Comparison of ENCODE assay signal across 8 mouse cellular contexts in the genomic region with DNA sequence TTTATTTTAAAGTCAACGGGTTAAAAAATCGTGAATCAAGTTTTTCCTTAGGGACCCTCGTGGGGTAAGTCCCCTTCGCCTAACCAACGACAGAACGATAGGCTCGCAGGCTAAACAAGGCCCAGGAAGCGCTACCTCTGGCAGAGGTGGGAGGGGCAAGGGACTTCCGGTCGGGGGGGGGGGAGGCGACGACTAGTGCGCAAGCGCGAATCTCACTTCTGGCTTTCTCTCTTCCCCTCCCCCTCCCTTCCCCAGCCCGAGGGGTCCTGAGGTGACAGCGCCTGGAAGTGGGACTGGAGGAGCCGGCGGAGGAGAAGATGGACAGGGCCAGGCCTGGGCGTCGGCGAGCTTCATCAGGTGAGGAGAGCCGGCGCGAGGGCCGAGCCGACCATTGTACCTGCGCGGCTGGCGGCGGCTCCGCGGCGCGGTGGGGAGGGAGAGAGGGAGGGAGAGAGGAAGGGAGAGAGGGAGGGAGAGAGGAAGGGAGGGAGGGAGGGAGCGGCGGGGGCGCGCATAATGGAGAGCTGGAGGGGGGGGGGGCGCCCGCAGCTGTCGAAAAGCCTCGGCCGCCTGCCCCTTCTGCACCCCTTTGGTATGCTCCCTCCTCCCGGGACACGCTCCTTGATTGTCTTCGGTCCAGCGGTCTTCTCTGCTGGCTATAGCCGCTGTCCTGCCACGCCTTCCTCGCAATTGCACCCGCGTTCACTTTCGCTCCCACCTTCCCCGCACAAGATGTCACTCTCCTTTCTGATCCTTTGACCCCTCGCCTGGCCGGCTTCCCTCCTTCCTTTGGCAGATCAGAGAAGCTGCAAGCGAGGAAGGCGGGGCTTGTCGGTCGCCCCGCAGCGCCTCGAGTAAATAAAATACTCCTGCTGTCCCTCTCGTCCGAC. TPM values are rescaled to one million over a fixed set of nuclear protein-coding genes. Genes with fewer than 3 reads are reported as not detected.
DNase-seq lines count a peak whose midpoint lies in the region; ATAC-seq and TF ChIP-seq lines count a peak whose summit lies in the region.

No protein-coding gene starts in this region.

- TF ChIP-seq CTCF in bone marrow macrophage, adult 2 months (IDR thresholded peaks at IDR 0.05; ENCODE audit: low read depth, low read length): no peak
- no peak for TF ChIP-seq CTCF in spleen, adult 2 months (IDR thresholded peaks at IDR 0.05; ENCODE audit: extremely low read depth, insufficient read depth, insufficient read length, insufficient replicate concordance)

- no peaks in the 10 kb centered on the region for H3K9me3 ChIP-seq in embryonic facial prominence, embryonic 15.5 days (replicated peaks)
- H3K9me3 ChIP-seq in limb, embryonic 13.5 days: no peaks in the 10 kb centered on the region
- H3K9me3 ChIP-seq in midbrain, embryonic 15.5 days: no peaks in the 10 kb centered on the region

- no peak for TF ChIP-seq POLR2A in bone marrow macrophage, adult 2 months (IDR thresholded peaks at IDR 0.05; ENCODE audit: borderline replicate concordance, low read depth, low read length)
- TF ChIP-seq POLR2A in spleen, adult 2 months (IDR thresholded peaks at IDR 0.05; ENCODE audit: low read depth, low read length): no peak

- no peaks in the 10 kb centered on the region for H3K36me3 ChIP-seq in embryonic facial prominence, embryonic 15.5 days
- H3K36me3 ChIP-seq in limb, embryonic 13.5 days: peaks cover 3% of the 10 kb centered on the region; the same call in 1 of the 2 replicates
- no peaks in the 10 kb centered on the region for H3K36me3 ChIP-seq in midbrain, embryonic 15.5 days (replicated peaks)
- no peaks in the 10 kb centered on the region for H3K36me3 ChIP-seq in spleen, adult 2 months (ENCODE audit: control insufficient read depth, insufficient read depth, low read length)

- H3K4me2 ChIP-seq in embryonic facial prominence, embryonic 15.5 days (replicated peaks): peak overlapping the region; percentile 51
- peak overlapping the region; percentile 66 for H3K4me2 ChIP-seq in limb, embryonic 13.5 days (replicated peaks)
- H3K4me2 ChIP-seq in midbrain, embryonic 15.5 days: peak overlapping the region; percentile 59

- peak overlapping the region; percentile 71 for H3K9ac ChIP-seq in embryonic facial prominence, embryonic 15.5 days
- H3K9ac ChIP-seq in limb, embryonic 13.5 days: peak overlapping the region; percentile 84
- peak overlapping the region; percentile 71 for H3K9ac ChIP-seq in midbrain, embryonic 15.5 days

- H3K4me3 ChIP-seq in bone marrow macrophage, adult 2 months (ENCODE audit: insufficient read depth, low read length): peak overlapping the region; percentile 100
- peak overlapping the region; percentile 86 for H3K4me3 ChIP-seq in embryonic facial prominence, embryonic 15.5 days (replicated peaks)
- peak overlapping the region; percentile 79 for H3K4me3 ChIP-seq in limb, embryonic 13.5 days
- H3K4me3 ChIP-seq in midbrain, embryonic 15.5 days: peak overlapping the region; percentile 75
- H3K4me3 ChIP-seq in spleen, adult 2 months (ENCODE audit: extremely low read depth, insufficient read depth, insufficient read length): peak overlapping the region; percentile 100

- peak; percentile 89 for ATAC-seq in embryonic facial prominence, embryonic 15.5 days (ENCODE audit: insufficient number of reproducible peaks, low FRiP score, low TSS enrichment, low read depth)
- ATAC-seq in limb, embryonic 13.5 days (ENCODE audit: low FRiP score, low read depth): peak; percentile 90
- ATAC-seq in midbrain, embryonic 15.5 days (replicated peaks): peak; percentile 94

- under 1% methylated on average over 48 of the region's 66 CpGs for WGBS in embryonic facial prominence, embryonic 15.5 days
- WGBS in limb, embryonic 13.5 days: under 1% methylated on average over 43 of the region's 66 CpGs
- WGBS in midbrain, embryonic 15.5 days: 1% methylated on average over 40 of the region's 66 CpGs
- under 1% methylated on average over 50 of the region's 66 CpGs for WGBS in spleen, adult 2 months

- peak; percentile 84 to 86 for DNase-seq in B cell, adult 2 months
- peak; percentile 80 to 87 for DNase-seq in heart, adult 9 months (ENCODE audit: low spot score in 2 of 2)
- peak; percentile 94 for DNase-seq in kidney, adult 9 months
- peak; percentile 71 to 74 for DNase-seq in spleen, adult 2 months (ENCODE audit: low read depth in 1 of 2, low spot score in 2 of 2)

- H3K27me3 ChIP-seq in embryonic facial prominence, embryonic 15.5 days: no peaks in the 10 kb centered on the region
- H3K27me3 ChIP-seq in limb, embryonic 13.5 days: no peaks in the 10 kb centered on the region
- no peaks in the 10 kb centered on the region for H3K27me3 ChIP-seq in midbrain, embryonic 15.5 days (replicated peaks)
- no peaks in the 10 kb centered on the region for H3K27me3 ChIP-seq in spleen, adult 2 months (ENCODE audit: control insufficient read depth, insufficient read depth, low read length)

- peak overlapping the region; percentile 87 for H3K27ac ChIP-seq in bone marrow macrophage, adult 2 months (ENCODE audit: insufficient read depth, low read depth, low read length)
- H3K27ac ChIP-seq in embryonic facial prominence, embryonic 15.5 days (replicated peaks): peak overlapping the region; percentile 94
- peak overlapping the region; percentile 93 for H3K27ac ChIP-seq in limb, embryonic 13.5 days
- H3K27ac ChIP-seq in midbrain, embryonic 15.5 days: peak overlapping the region; percentile 100
- H3K27ac ChIP-seq in spleen, adult 2 months (ENCODE audit: insufficient read depth, low read length): peak overlapping the region; percentile 96

- H3K4me1 ChIP-seq in bone marrow macrophage, adult 2 months (ENCODE audit: control insufficient read depth, insufficient read depth, low read length): peaks cover 13% of the 10 kb centered on the region
- H3K4me1 ChIP-seq in embryonic facial prominence, embryonic 15.5 days: peaks cover 11% of the 10 kb centered on the region; the same call in 1 of the 2 replicates
- peaks cover 14% of the 10 kb centered on the region for H3K4me1 ChIP-seq in limb, embryonic 13.5 days
- peaks cover 12% of the 10 kb centered on the region for H3K4me1 ChIP-seq in midbrain, embryonic 15.5 days
- peaks cover 2% of the 10 kb centered on the region; the same call in 1 of the 2 replicates for H3K4me1 ChIP-seq in spleen, adult 2 months (ENCODE audit: control insufficient read depth, insufficient read depth, insufficient read length)

RNA-seq across cellular contexts. Expression of a gene that starts 27.3 kb away (rescaled TPM):
- polyA plus RNA-seq in bone marrow macrophage, adult 2 months (2012; ENCODE audit: insufficient read depth, insufficient read length, missing spikeins): 23.1 and 24.4 TPM in 2 replicates
- 29.9 and 33.1 TPM in 2 replicates for polyA plus RNA-seq in embryonic facial prominence, embryonic 15.5 days (2015; fragmentation: Nextera tagmentation; extraction: Ambion mirVana)
- 46.6 and 47.5 TPM in 2 replicates for polyA plus RNA-seq in limb, embryonic 13.5 days (2015; fragmentation: Nextera tagmentation; extraction: Ambion mirVana)
- 59.0 and 59.3 TPM in 2 replicates for polyA plus RNA-seq in midbrain, embryonic 15.5 days (2015; fragmentation: Nextera tagmentation; extraction: Ambion mirVana)
- polyA plus RNA-seq in spleen, adult 2 months (2012; rRNA removed): 2.9 and 3.6 TPM in 2 replicates

RNA-seq across cellular contexts. Expression of a gene that starts 37.8 kb away (rescaled TPM):
- 10.3 and 10.6 TPM in 2 replicates for polyA plus RNA-seq in bone marrow macrophage, adult 2 months (2012; ENCODE audit: insufficient read depth, insufficient read length, missing spikeins)
- 22.0 and 23.0 TPM in 2 replicates for polyA plus RNA-seq in embryonic facial prominence, embryonic 15.5 days (2015; fragmentation: Nextera tagmentation; extraction: Ambion mirVana)
- polyA plus RNA-seq in limb, embryonic 13.5 days (2015; fragmentation: Nextera tagmentation; extraction: Ambion mirVana): 28.0 and 28.6 TPM in 2 replicates
- 17.5 and 18.2 TPM in 2 replicates for polyA plus RNA-seq in midbrain, embryonic 15.5 days (2015; fragmentation: Nextera tagmentation; extraction: Ambion mirVana)
- 2.6 and 3.1 TPM in 2 replicates for polyA plus RNA-seq in spleen, adult 2 months (2012; rRNA removed)

RNA-seq across cellular contexts. Expression of a gene that starts 45.9 kb away (rescaled TPM):
- polyA plus RNA-seq in bone marrow macrophage, adult 2 months (2012; ENCODE audit: insufficient read depth, insufficient read length, missing spikeins): 116 and 125 TPM in 2 replicates
- 211 and 218 TPM in 2 replicates for polyA plus RNA-seq in embryonic facial prominence, embryonic 15.5 days (2015; fragmentation: Nextera tagmentation; extraction: Ambion mirVana)
- 264 and 269 TPM in 2 replicates for polyA plus RNA-seq in limb, embryonic 13.5 days (2015; fragmentation: Nextera tagmentation; extraction: Ambion mirVana)
- polyA plus RNA-seq in midbrain, embryonic 15.5 days (2015; fragmentation: Nextera tagmentation; extraction: Ambion mirVana): 192 and 204 TPM in 2 replicates
- polyA plus RNA-seq in spleen, adult 2 months (2012; rRNA removed): 5.6 and 7.3 TPM in 2 replicates

Comparison
In these comparisons a context has a peak if more than half of its experiments do, and no peak if none do; other contexts are left out.
1. Peak in every context shown above with its lines: DNase-seq, ATAC-seq, H3K4me3 ChIP-seq and H3K27ac ChIP-seq.
2. RNA of a gene that starts 45.9 kb away (polyA plus RNA-seq): 264 to 269 TPM in limb, embryonic 13.5 days, 211 to 218 TPM in embryonic facial prominence, embryonic 15.5 days, 192 to 204 TPM in midbrain, embryonic 15.5 days and 116 to 125 TPM in bone marrow macrophage, adult 2 months; 5.6 to 7.3 TPM in spleen, adult 2 months; every median in the first group is over 10 times any median in the second.